Mouse (Mus musculus) lung, adult 2 months (tissue): ENCODE measurements around the gene Hsd11b1. TPM values are rescaled to one million over a fixed set of nuclear protein-coding genes. Genes with fewer than 3 reads are reported as not detected.
A peak's percentile ranks its signal among the peaks of the same experiment; 100 is the strongest.

Experiments used
- DNase-seq: peaks from one replicate; pipeline ENCODE4 v3.0.0; 2022
- H3K4me1 ChIP-seq: fragments of 200-500 bp; 2 replicates; pipeline ENCODE4 v1.6.1; 2011; ENCODE audit warnings: low read length; ENCODE audit not compliant: control insufficient read depth, insufficient read depth
- H3K4me3 ChIP-seq: fragments of 200-500 bp; replicated peaks from 2 replicates; pipeline ENCODE3; 2011; ENCODE audit warnings: low read depth, mild to moderate bottlenecking, control low read depth, low read length; ENCODE audit errors: extremely low read depth
- CTCF ChIP-seq: fragments of 200-500 bp; IDR thresholded peaks from 2 replicates; pipeline ENCODE4 v1.5.1; 2011; ENCODE audit warnings: mild to moderate bottlenecking, low read length, control low read depth; ENCODE audit not compliant: insufficient read depth
- POLR2A ChIP-seq: fragments of 200-500 bp; IDR thresholded peaks from 2 replicates; pipeline ENCODE4 v1.6.1; 2011; ENCODE audit warnings: low read depth, mild to moderate bottlenecking, control low read depth, low read length, borderline replicate concordance; ENCODE audit errors: extremely low read depth
- WGBS: fragments of 180-500 bp; shearing (Covaris S2); methylation state at CpG from one replicate; pipeline ENCODE4 v1.1.7; 2018; 5-methylcytosine and 5-hydroxymethylcytosine counted together
- polyA plus RNA-seq: library from polyadenylated mRNA; depleted of rRNA; stranded (reverse); fragments of >200 nt; gene quantifications from 2 replicates; pipeline ENCODE4 v1.2.3, GENCODE M21; 2012

The Hsd11b1 gene
- polyA plus RNA-seq, 1 experiment: 245 TPM

- TF ChIP-seq POLR2A (no peak), CTCF (no peak)
- DNase-seq: no peak
- WGBS: 84% methylated on average over 2 of the region's 2 CpGs
Observed at GRCm38 (mm10) chr1:193281344-193281743, 17.5 kb upstream of the Hsd11b1 start.

GRCm38 (mm10) chr1:193279492-193279891 lies 15.6 kb upstream of the Hsd11b1 start:
- WGBS: 69% methylated on average over 4 of the region's 4 CpGs
- Histone ChIP-seq H3K4me1 (no peaks in the 10 kb centered on the region), H3K4me3 (no peak overlapping the region)
- no peak for DNase-seq
- TF ChIP-seq CTCF (no peak), POLR2A (no peak)

More at GRCm38 (mm10) chr1:193281344-193281743, 17.5 kb upstream of the Hsd11b1 start:
- no peaks in the 10 kb centered on the region for H3K4me1 ChIP-seq
- H3K4me3 ChIP-seq: no peak overlapping the region

- no peak for DNase-seq
- no peak for TF ChIP-seq CTCF
- no peak for TF ChIP-seq POLR2A
- 53% methylated on average over 6 of the region's 6 CpGs for WGBS
- H3K4me3 ChIP-seq: no peak overlapping the region
- H3K4me1 ChIP-seq: no peaks in the 10 kb centered on the region
Observed at GRCm38 (mm10) chr1:193278414-193279045, 14.7 kb upstream of the Hsd11b1 start.

GRCm38 (mm10) chr1:193274407-193275071 lies 10.7 kb upstream of the Hsd11b1 start:
- DNase-seq: no peak
- WGBS: 70% methylated on average over 8 of the region's 8 CpGs
- no peak for TF ChIP-seq POLR2A
- no peak for TF ChIP-seq CTCF
- H3K4me1 ChIP-seq: no peaks in the 10 kb centered on the region; the same call in 1 of the 2 replicates
- no peak overlapping the region for H3K4me3 ChIP-seq

- 4% methylated on average over 22 of the region's 23 CpGs for WGBS
- H3K4me1 ChIP-seq: no peaks in the 10 kb centered on the region; the same call in 1 of the 2 replicates
- TF ChIP-seq CTCF (peak; percentile 52), POLR2A (peak; percentile 98)
- DNase-seq: peak; percentile 59
- peak within 1 kb of the TSS; percentile 69 for H3K4me3 ChIP-seq
Observed at GRCm38 (mm10) chr1:193272916-193273601, 9.2 kb upstream of the Hsd11b1 start, which contains the start of gene G0s2. Gene G0s2 (minus strand): TSS chr1:193273217.

GRCm38 (mm10) chr1:193272137-193272915 lies 8.5 kb upstream of the Hsd11b1 start:
- WGBS: 48% methylated on average over 24 of the region's 24 CpGs
- TF ChIP-seq POLR2A (no peak; the same call in 1 of the 2 replicates), CTCF (no peak)
- no peak for DNase-seq
- Histone ChIP-seq H3K4me3 (peak overlapping the region; percentile 69), H3K4me1 (no peaks in the 10 kb centered on the region; the same call in 1 of the 2 replicates)

GRCm38 (mm10) chr1:193270965-193271763 lies 7.3 kb upstream of the Hsd11b1 start:
- DNase-seq: no peak

GRCm38 (mm10) chr1:193265734-193266133 lies 1.9 kb upstream of the Hsd11b1 start:
- H3K4me1 ChIP-seq: peaks cover 6% of the 10 kb centered on the region; the same call in 1 of the 2 replicates

More at GRCm38 (mm10) chr1:193270965-193271763, 7.3 kb upstream of the Hsd11b1 start:
- peak overlapping the region; percentile 28 for H3K4me3 ChIP-seq
- TF ChIP-seq POLR2A: peak; percentile 12; the same call in 1 of the 2 replicates
- no peak for TF ChIP-seq CTCF
- 33% methylated on average over 6 of the region's 6 CpGs for WGBS
- no peaks in the 10 kb centered on the region; the same call in 1 of the 2 replicates for H3K4me1 ChIP-seq

More at GRCm38 (mm10) chr1:193265734-193266133, 1.9 kb upstream of the Hsd11b1 start:
- DNase-seq: no peak
- no peak overlapping the region for H3K4me3 ChIP-seq
- TF ChIP-seq CTCF (no peak), POLR2A (no peak)
